Mouse (Mus musculus) B cell, adult 62 days (primary cell): ENCODE measurements around the gene Tspoap1. TPM values are rescaled to one million over a fixed set of nuclear protein-coding genes. Genes with fewer than 3 reads are reported as not detected.

Source experiments
- total RNA-seq: library from RNA; stranded (reverse); gene quantifications from 4 replicates; pipeline ENCODE4 v1.2.4, GENCODE M21; 2023

Tspoap1 gene
- 10.0 to 14.4 TPM (median 11.1 TPM) in 4 replicates for total RNA-seq

DNA sequence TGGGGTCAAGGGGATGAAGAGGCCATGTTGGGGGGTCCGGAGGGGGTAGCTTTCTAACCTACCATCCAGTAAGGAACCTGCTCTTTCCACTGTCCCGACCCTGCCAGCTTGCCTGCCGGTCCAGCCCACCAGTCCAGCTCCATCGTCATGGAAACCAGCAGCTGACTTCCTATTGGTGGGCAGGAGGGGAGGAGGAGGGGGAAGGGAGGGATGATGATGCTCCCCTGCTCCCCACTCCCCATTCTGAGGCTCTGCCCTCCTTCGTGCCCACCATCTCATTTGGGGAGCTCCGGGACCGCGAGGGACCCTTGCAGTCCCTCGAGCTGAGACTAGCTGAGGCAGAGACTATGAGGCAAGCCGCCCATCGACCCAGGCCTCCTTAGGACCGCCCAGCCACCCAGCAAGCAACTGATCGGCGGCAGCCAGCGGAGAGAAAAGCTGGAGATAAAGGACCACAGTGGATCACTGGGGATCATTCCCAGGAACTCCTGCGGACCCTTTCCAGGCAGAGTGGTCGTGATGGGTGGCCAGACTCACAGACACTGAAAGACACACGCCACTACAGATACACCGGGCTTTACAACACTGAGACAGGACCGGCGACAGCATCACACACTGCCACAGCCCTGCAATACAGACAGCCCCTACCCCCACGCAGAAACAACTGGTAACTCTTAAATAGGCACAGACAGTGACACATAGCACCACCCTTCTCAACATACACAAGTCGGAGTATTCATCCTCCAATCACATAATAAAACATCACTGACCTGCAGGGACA is at the start of gene Tspoap1:
TSS of gene Tspoap1 (plus strand) at position 241 of the 781 bp plus-strand sequence.

DNA sequence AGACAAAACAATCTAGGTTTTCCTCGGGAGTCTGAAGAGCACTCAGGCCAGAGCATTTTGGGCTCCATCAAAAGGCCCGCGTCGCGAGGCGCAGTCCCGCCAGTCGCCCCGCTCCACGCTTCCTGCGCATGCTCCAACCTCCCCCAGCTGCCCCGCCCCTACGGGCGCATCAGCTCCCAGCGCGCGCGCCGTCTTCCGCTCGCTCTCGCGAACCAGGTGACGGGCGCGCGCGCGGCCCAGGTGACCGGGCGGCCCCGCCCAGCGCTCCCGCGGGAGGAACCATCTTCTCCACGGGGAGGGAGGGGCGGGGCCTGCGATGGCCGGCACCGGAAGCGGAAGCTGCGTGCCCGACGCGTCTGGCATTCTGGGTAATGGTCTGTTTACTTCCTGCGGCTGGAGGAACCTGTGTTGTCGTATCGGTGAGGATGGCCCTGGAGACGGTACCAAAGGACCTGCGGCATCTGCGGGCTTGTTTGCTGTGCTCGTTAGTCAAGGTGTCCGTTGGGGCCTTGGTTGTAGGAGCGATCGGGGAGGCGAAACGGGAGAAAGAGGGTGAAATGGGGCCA is 23.1 kb upstream of the Tspoap1 start, which contains the start of gene Supt4a:
TSS of gene Supt4a (plus strand) at position 378 of the 566 bp plus-strand sequence.

DNA sequence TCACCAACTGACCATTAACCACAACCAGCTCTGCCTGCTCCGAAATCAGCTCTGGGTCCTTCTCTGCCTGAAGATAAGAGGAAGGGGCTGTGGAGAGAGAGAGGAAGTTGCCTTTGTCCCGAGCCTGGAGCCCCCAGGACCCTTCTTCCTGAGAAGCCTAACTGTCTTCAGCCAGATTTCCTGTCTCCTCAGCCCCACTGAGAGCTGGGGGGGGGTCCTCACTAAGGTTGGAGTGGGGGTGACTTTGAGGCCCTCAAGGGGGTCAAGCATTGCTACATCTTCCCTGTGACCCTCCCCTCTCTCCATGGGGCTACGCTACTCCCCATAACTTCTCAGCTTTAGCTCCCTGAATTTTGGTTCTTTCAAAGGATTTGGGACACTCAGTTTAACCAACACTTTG is 33.1 kb downstream of the Tspoap1 start, which contains the start of gene Mpo:
TSS of gene Mpo (plus strand) at position 122 of the 400 bp plus-strand sequence.

DNA sequence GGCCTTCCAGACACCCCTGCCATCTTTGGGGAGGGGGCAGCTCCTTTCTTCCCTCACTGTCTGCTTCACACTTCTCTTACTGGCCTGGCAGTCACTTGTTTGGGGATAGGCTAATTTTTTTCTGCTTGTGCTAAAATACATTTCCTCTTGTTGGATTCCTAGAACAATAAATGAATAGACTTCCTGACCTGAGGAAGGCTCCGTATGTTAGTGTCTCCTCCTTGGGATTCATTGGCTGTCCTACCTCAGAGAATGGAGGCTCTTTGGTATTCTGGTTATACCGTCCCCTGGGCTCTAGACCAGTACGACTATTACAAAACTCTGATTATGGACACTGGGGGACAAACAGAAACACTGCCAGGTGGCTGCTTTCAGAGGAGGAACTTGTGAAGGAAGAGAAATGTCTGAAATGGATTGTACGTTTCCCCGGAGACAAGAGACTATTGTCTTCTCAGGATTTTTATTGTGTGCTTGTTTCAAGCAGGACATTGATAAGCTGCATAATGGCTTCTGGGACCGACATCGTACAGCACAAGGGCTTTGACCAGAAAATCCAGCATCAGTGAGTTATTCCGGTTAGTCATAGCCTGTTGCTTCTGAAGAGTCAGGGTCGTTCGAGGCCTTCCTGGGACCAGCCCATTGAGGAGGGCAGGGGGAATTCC is 68.0 kb downstream of the Tspoap1 start, which contains the start of gene Lpo:
TSS of gene Lpo (minus strand) at position 51 of the 662 bp plus-strand sequence.

Other genes starting within 250 kb of the Tspoap1 start
- gene Gm11492, start 193.9 kb upstream of the Tspoap1 start, total RNA-seq = not detected in 4 replicates
- 0.86 to 1.5 TPM (median 1.4 TPM) in 4 replicates for gene Sept4, start 191.6 kb upstream of the Tspoap1 start, total RNA-seq
- 41.5 to 51.9 TPM (median 47.3 TPM) in 4 replicates for gene Mtmr4, start 168.4 kb upstream of the Tspoap1 start, total RNA-seq
- gene Hsf5, start 143.4 kb upstream of the Tspoap1 start, total RNA-seq = 0.16 to 0.45 TPM (median 0.23 TPM) in 3 of 4 replicates, not detected in the other
- gene Rnf43, start 97.8 kb upstream of the Tspoap1 start, total RNA-seq = 5.7 to 9.3 TPM (median 6.0 TPM) in 4 replicates
- gene Supt4a, start 23.0 kb upstream of the Tspoap1 start, total RNA-seq = 129 to 138 TPM (median 134 TPM) in 4 replicates
- gene Mpo, start 33.0 kb downstream of the Tspoap1 start, total RNA-seq = 0.54 to 1.1 TPM in 2 of 4 replicates, not detected in the others
- gene Lpo, start 67.7 kb downstream of the Tspoap1 start, total RNA-seq = not detected in 4 replicates
- gene Mks1, start 92.7 kb downstream of the Tspoap1 start, total RNA-seq = 15.6 to 18.2 TPM (median 16.7 TPM) in 4 replicates
- gene Epx, start 115.0 kb downstream of the Tspoap1 start, total RNA-seq = not detected in 4 replicates
- not detected in 4 replicates for gene Olfr462, start 131.7 kb downstream of the Tspoap1 start, total RNA-seq
- gene Olfr463, start 136.8 kb downstream of the Tspoap1 start, total RNA-seq = not detected in 4 replicates
- gene Olfr464, start 160.4 kb downstream of the Tspoap1 start, total RNA-seq = not detected in 4 replicates
- 11.3 to 13.6 TPM (median 12.1 TPM) in 4 replicates for gene Dynll2, start 227.0 kb downstream of the Tspoap1 start, total RNA-seq